Mouse (Mus musculus): ENCODE measurements around the gene Dbh. TPM values are rescaled to one million over a fixed set of nuclear protein-coding genes. Genes with fewer than 3 reads are reported as not detected.

Dbh gene
- polyA plus RNA-seq, 1 experiment: not detected

DNA sequence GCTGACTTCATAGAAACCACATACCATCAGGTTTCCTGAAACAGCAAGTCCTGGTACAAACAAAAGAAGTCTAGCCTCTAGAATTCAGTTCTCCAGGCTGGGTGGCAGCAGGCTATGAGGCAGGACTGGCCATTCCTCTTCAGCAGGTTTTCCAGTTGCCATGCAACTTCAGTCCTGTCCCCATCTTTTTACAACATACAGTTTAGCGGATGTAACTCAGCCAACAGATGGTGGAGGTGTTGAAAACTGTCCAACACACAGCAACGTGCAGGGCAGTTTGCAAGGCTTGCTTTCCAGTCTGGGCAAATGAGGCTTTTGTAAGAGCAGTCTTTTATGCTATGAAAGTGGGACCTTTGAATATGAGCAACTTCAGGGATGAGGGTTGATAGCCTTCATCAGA lies 20.1 kb upstream of the Dbh start:
- Histone ChIP-seq H3K4me1 (ENCODE audit: control insufficient read depth, insufficient read depth, insufficient read length, low read length) (no peaks in the 10 kb centered on the region), H3K27ac (replicated peaks; ENCODE audit: low read depth, low read length) (no peak overlapping the region), H3K4me3 (ENCODE audit: insufficient read depth, low read depth, low read length) (no peak overlapping the region)

DNA sequence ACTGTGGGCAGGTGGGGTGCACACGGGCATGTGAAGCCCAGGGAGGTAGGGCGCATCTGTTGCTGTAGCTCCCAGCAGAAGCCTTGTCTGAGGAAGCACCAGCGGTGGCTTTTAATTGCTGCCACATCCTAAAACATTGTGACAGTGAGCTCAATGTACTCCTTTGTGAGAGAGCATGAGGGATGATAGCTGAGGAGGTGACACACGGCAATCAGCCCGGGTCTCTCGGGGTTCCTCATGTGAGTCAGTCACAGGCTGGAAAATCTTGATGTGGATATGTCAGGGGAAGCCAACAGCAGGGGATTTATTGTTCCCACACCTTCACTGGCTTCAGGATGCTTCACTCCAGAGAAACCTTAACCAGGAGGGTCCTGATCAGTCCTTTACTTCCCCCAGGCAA lies 18.2 kb upstream of the Dbh start:
- no peaks in the 10 kb centered on the region for H3K4me1 ChIP-seq (ENCODE audit: control insufficient read depth, insufficient read depth, insufficient read length, low read length)
- H3K4me3 ChIP-seq (ENCODE audit: insufficient read depth, low read depth, low read length): no peak overlapping the region
- H3K27ac ChIP-seq (replicated peaks; ENCODE audit: low read depth, low read length): no peak overlapping the region

DNA sequence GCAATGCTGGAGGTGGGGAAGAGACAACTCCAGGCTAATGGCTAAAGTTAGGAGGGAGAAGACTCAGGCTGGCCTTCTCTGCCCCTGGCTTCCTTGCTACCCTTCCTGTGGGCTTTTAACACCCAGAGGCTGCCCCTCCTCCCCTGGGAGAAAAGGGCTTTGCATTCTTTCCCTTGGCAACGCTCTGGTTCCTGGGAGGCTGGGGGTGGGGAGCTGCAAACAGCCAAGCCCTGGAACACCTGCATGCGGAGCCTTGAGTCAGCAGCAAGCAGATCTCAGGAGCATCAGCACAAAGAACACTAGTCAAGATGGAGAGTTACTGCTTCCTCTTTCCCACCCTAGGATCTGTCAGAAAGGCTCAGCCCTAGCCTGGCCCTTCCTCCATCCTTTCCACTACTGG lies 15.6 kb upstream of the Dbh start:
- Histone ChIP-seq H3K4me1 (ENCODE audit: control insufficient read depth, insufficient read depth, insufficient read length, low read length) (no peaks in the 10 kb centered on the region), H3K4me3 (ENCODE audit: insufficient read depth, low read depth, low read length) (no peak overlapping the region), H3K27ac (replicated peaks; ENCODE audit: low read depth, low read length) (no peak overlapping the region)

DNA sequence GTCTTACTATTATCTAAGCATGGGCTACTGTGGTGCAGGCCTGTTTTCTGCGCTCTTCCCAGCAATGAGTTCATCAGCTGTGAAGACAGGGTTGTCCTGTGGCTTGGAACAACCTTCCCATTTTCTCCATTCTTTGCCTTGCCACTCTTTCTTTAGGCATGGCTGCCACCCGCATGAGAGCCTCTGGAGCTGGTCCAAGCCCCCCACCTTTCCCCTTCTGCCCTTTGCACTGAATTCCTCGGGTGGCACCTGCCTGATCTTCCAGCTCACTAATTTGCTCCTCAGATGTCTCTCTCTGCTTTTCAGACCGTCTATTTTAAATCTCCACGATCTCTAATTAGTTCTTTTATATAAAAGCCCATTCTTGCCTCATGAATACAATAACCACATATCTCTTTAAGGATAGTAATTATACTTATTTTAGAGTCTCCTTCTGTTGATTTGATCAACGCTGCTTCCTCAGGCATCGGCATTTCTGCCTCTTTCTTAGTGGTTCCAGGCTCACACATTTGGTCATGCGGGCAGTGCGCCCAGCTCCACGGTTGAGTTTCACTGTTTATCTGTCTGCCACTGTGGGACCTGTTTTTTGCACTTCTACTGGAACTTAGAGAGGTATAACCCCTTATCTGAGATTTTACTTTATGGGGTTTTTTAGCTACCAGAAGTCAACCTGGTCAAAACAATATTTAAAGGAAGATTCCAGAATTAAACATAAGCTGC lies 10.4 kb upstream of the Dbh start:
- Histone ChIP-seq H3K4me1 (ENCODE audit: control insufficient read depth, insufficient read depth, insufficient read length, low read length) (no peaks in the 10 kb centered on the region), H3K27ac (replicated peaks; ENCODE audit: low read depth, low read length) (no peak overlapping the region), H3K4me3 (ENCODE audit: insufficient read depth, low read depth, low read length) (no peak overlapping the region)

DNA sequence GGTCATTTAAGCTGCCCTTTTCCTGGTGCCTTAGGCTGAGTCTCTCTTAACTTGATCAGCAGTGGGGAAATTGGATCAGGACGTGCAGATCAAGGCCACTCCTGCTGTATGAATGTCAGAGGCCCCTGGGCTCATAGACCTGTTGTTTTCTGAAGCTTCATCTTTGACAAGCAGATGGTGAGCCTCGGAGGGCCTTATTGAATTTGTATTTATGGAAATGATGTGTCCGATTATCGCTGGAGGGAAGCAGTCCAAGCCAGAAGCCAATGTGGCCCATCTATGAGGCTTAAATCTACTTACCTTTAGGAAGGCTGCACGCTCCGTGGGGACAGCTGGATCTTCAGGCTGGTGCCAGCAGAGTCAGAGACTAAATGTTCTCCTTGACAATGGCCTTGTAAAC lies 8.4 kb upstream of the Dbh start:
- no peaks in the 10 kb centered on the region for H3K4me1 ChIP-seq (ENCODE audit: control insufficient read depth, insufficient read depth, insufficient read length, low read length)
- H3K27ac ChIP-seq (replicated peaks; ENCODE audit: low read depth, low read length): no peak overlapping the region
- H3K4me3 ChIP-seq (ENCODE audit: insufficient read depth, low read depth, low read length): no peak overlapping the region

DNA sequence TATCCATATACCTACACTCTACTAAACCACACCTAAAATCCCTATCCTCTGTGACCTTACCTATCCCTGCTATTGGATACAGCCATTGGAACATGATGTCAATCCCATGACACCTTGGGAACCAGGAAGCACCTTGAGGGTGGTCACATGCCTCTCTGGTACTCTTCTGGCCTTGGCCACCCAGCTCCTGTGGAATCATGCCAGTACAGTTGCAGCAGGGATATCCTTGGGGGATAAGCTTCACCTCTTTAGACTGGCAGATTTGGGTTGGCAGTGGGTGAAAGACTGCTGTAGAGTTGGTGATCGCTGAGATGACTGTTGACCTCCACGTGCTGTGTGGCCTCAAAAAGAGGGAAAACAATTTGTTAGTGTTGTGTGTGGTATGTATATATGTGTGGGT lies 3.5 kb upstream of the Dbh start:
- Histone ChIP-seq H3K4me3 (ENCODE audit: insufficient read depth, low read depth, low read length) (no peak overlapping the region), H3K4me1 (ENCODE audit: control insufficient read depth, insufficient read depth, insufficient read length, low read length) (no peaks in the 10 kb centered on the region; the same call in 1 of the 2 replicates), H3K27ac (replicated peaks; ENCODE audit: low read depth, low read length) (no peak overlapping the region)

DNA sequence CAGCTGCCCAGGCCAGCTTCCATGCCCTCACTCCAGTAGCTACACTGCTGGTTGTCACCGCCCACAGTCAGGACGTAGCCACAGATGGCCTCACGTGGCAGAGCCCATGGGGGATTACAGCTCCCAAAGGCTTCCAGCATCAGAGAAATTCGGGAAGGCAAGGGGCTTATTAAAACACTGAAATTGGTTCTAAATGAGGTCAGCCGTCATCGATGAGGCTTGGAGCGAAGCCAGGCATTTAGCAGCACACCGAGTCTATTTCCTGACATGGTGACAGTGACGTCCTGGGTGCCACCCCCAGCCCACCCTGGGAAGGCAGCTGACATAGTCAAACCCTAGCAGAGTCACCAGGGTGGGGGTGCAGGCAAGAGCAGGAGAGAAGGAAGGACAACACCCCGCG lies 2.4 kb upstream of the Dbh start:
- H3K4me3 ChIP-seq (ENCODE audit: insufficient read depth, low read depth, low read length): no peak overlapping the region
- no peaks in the 10 kb centered on the region; the same call in 1 of the 2 replicates for H3K4me1 ChIP-seq (ENCODE audit: control insufficient read depth, insufficient read depth, insufficient read length, low read length)
- H3K27ac ChIP-seq (replicated peaks; ENCODE audit: low read depth, low read length): no peak overlapping the region

DNA sequence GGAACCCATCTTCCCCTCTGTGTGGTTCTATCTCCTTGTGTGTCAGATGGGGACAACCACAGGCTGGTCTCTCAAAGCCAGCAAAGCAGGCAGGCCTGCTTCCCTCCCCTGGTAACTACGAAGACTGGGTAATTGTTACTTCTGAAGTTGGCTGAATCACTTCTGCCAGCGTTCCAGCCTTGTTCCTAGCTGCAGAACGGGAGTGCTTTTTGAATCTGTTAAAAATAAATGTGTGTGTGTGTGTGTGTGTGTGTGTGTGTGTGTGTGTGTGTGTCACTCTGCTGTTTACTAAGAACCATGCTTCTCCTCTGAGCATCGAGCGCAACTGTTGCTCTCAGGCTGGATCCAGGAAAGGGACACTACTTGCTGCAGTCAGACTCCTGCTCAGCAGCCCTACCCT lies 1.2 kb upstream of the Dbh start:
- Histone ChIP-seq H3K4me1 (ENCODE audit: control insufficient read depth, insufficient read depth, insufficient read length, low read length) (no peaks in the 10 kb centered on the region; the same call in 1 of the 2 replicates), H3K27ac (replicated peaks; ENCODE audit: low read depth, low read length) (no peak overlapping the region), H3K4me3 (ENCODE audit: insufficient read depth, low read depth, low read length) (no peak overlapping the region)

DNA sequence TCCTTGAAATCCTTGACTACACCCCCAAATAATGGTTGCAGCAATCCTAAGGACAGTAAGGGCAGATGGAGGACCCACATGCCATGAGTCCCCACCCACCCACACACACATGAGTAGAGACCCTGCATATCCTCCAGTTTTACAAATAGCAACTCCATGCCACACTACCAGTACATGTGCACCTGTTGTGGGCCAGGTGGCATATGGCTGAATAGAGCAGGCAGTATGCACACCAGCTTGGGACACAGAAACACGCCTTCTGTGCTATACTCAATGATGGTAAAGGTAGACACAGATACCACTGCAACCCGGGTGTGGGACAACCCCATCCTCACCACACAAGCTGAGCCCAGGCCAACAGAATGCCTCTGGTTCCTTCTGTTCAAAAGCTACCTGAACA lies 1.0 kb downstream of the Dbh start:
- Histone ChIP-seq H3K27ac (replicated peaks; ENCODE audit: low read depth, low read length) (no peak overlapping the region), H3K4me1 (ENCODE audit: control insufficient read depth, insufficient read depth, insufficient read length, low read length) (no peaks in the 10 kb centered on the region; the same call in 1 of the 2 replicates), H3K4me3 (ENCODE audit: insufficient read depth, low read depth, low read length) (no peak overlapping the region)

DNA sequence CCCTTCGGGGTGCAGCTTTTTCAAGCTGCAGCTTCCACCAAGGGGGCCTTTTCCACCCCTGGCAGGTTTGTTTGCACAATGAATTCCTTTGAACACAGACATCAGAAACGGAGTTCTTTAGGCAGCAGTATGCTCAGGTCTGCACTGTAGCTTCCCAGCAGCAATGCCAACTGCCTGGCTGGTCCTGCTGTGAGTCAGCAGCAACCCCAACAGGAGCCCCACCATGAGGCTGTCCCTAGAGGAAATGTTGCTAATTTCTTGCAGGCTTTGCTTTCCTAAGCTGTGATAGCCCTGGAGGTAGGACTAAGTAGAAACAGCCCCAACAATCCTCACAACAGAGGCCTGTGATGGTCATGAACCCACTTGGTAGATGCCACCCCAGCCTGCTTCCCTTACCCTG lies 2.0 kb downstream of the Dbh start:
- Histone ChIP-seq H3K4me1 (ENCODE audit: control insufficient read depth, insufficient read depth, insufficient read length, low read length) (no peaks in the 10 kb centered on the region; the same call in 1 of the 2 replicates), H3K4me3 (ENCODE audit: insufficient read depth, low read depth, low read length) (no peak overlapping the region), H3K27ac (replicated peaks; ENCODE audit: low read depth, low read length) (no peak overlapping the region)

DNA sequence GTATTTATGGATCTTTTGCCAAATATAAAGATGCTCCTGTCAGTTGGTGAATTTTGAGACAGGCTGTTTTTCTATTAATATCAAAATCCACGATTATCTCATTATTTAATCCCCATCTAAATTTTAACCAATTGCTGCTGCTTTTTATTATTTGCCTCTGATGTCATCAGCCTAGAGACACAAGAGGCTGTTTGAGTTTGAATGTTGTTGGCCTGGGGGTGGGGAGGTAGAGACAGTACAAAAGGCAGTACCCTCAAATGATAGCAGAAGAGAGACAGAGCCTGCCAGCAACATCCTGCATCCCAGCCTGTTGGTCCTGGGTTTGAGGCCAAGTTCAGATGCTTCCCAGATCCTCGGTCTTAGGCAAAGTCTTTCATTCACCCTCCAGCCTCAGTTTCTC lies 9.2 kb downstream of the Dbh start:
- no peak overlapping the region for H3K4me3 ChIP-seq (ENCODE audit: insufficient read depth, low read depth, low read length)
- H3K4me1 ChIP-seq (ENCODE audit: control insufficient read depth, insufficient read depth, insufficient read length, low read length): no peaks in the 10 kb centered on the region
- no peak overlapping the region for H3K27ac ChIP-seq (replicated peaks; ENCODE audit: low read depth, low read length)

DNA sequence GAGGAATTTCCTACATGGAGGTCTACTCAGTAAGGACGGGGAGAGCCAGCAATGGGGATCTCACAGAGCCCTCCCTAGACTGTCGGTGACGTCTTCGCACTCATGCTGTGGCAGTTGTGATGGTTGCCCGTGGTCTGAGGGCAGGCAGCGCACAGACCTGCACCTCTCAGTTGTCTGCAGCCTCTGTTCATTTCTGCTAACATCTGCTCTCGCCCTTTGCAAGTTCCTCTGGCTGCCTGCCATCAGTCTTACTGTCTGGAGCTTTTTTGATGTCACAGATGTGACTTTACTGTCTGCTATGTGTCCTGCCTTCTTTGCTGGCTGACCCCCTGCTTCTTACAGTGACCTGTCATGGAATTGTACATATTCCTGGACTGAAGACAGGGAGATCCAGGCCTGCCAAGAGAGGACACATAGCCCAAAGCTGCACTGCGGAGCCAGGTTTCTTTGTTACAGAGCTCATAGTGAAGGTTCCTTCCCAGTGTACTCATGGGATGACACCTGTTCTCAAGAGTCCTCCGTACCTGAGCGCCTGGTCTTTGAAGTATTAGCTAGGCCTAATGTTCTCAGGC lies 10.7 kb downstream of the Dbh start:
- H3K27ac ChIP-seq (replicated peaks; ENCODE audit: low read depth, low read length): no peak overlapping the region
- H3K4me3 ChIP-seq (ENCODE audit: insufficient read depth, low read depth, low read length): no peak overlapping the region
- no peaks in the 10 kb centered on the region for H3K4me1 ChIP-seq (ENCODE audit: control insufficient read depth, insufficient read depth, insufficient read length, low read length)

DNA sequence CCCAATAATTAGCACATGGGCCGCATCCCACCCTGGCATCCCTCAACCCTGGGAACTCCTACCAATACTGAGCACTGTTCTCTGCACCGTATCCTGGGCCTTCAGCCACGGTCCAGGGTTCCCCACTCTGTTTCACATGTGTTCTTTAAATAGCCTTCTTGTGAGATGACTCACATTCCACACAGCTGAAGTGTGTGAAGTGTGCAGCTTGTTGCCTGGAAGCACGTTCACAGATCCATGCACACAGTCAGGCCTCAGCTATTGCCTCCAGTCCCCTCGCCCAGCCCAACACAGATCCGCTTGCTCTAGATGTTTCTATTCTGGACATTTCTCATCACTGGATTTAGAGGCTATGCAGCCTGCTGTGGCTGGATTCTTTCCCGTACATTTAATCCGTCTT lies 14.1 kb downstream of the Dbh start:
- Histone ChIP-seq H3K27ac (replicated peaks; ENCODE audit: low read depth, low read length) (no peak overlapping the region), H3K4me1 (ENCODE audit: control insufficient read depth, insufficient read depth, insufficient read length, low read length) (no peaks in the 10 kb centered on the region), H3K4me3 (ENCODE audit: insufficient read depth, low read depth, low read length) (no peak overlapping the region)

DNA sequence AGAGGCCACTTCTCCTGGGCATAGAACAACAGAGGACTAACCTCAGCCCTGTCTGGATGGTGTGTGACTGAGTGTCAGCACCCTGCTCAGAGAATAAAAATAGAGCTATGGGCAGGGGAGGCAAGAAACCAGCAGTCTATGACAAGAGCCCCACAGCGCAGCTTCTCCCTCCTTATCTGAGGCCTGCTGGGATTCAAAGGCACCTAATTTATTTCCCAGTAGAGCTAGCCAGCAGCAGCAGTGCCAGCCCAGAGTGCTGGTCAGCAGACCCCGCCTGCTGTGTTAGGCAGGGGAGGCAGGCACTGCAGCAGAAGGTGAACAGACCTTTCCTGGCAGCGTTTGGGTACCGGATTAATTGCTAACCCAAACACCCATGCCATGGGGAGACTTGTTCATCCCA lies 16.9 kb downstream of the Dbh start:
- H3K4me3 ChIP-seq (ENCODE audit: insufficient read depth, low read depth, low read length): no peak overlapping the region

DNA sequence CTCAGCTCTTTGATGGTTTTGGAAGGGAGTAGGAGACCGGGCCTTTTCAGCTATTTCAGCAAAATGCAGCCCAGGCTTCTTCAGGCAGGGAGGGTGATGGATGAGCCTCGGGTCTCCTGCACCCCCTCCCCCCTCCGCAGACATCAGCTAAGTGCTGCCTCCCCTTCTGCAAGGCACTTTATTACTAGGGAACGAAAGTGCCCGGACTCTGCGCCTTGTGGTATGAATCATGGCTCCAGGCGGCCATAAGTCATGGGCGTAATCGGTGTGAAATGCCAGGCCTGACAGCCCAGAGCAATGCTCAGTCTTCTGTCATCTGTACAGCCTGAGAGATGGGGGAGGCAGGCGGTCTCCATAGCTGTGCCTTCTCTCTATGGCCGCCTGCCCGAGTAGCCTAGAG lies 18.7 kb downstream of the Dbh start:
- no peak overlapping the region for H3K27ac ChIP-seq (replicated peaks; ENCODE audit: low read depth, low read length)
- no peaks in the 10 kb centered on the region for H3K4me1 ChIP-seq (ENCODE audit: control insufficient read depth, insufficient read depth, insufficient read length, low read length)
- no peak overlapping the region for H3K4me3 ChIP-seq (ENCODE audit: insufficient read depth, low read depth, low read length)

More for the DNA sequence above, 16.9 kb downstream of the Dbh start:
- Histone ChIP-seq H3K27ac (replicated peaks; ENCODE audit: low read depth, low read length) (no peak overlapping the region), H3K4me1 (ENCODE audit: control insufficient read depth, insufficient read depth, insufficient read length, low read length) (no peaks in the 10 kb centered on the region)

DNA sequence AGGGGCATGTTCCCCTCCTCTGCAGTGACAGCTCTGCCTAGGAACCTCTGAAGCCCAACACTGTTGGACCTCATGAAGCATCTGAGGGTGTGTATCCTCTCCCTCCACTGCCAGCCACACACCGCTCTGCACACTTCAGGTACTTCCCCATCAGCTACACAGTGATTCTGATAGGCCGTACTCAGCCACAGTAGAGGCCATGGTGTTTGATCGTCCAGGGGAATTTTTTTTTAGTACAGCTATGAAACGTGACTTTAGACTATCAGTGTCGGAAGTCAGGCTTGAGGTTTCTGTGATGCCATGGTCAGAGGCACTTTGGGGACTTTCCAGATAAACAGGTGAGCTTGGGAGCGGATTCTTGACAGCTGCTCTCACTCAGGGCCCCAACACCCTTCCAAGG lies 22.5 kb downstream of the Dbh start:
- Histone ChIP-seq H3K4me3 (ENCODE audit: insufficient read depth, low read depth, low read length) (no peak overlapping the region), H3K27ac (replicated peaks; ENCODE audit: low read depth, low read length) (no peak overlapping the region), H3K4me1 (ENCODE audit: control insufficient read depth, insufficient read depth, insufficient read length, low read length) (no peaks in the 10 kb centered on the region)

Data from brown adipose tissue, adult 24 weeks (tissue).